Mouse (Mus musculus) hindbrain, embryonic 11.5 days (tissue): Measurements from ENCODE around the gene Zbtb16. TPM values are rescaled to one million over a fixed set of nuclear protein-coding genes. Genes with fewer than 3 reads are reported as not detected.

ENCODE experiments used
- ATAC-seq: fragments of 200-750 bp; cut with Nextera tagmentation; 2 replicates; pipeline ENCODE4 v1.8.0; 2017; ENCODE audit warnings: mild to moderate bottlenecking, moderate TSS enrichment, moderate library complexity; ENCODE audit not compliant: low FRiP score
- DNase-seq: peaks from one replicate; pipeline ENCODE4 v3.0.0-alpha.2; 2015; ENCODE audit warnings: low spot score
- H3K27ac ChIP-seq: fragments of 300-500 bp; sonication (generic); 2 replicates; pipeline ENCODE4 v1.5.1; 2014; ENCODE audit warnings: mild to moderate bottlenecking, low read depth, low read length
- H3K27me3 ChIP-seq: fragments of 300-500 bp; sonication (generic); 2 replicates; pipeline ENCODE4 v1.6.1; 2014; ENCODE audit warnings: mild to moderate bottlenecking, low read length, moderate library complexity, mixed read lengths; ENCODE audit not compliant: control insufficient read depth, insufficient read depth
- H3K36me3 ChIP-seq: fragments of 300-500 bp; sonication (generic); 2 replicates; pipeline ENCODE4 v1.6.1; 2014; ENCODE audit warnings: mild to moderate bottlenecking, low read length, moderate library complexity, mixed read lengths; ENCODE audit not compliant: control insufficient read depth, insufficient read depth
- H3K4me1 ChIP-seq: fragments of 300-500 bp; sonication (generic); replicated peaks from 2 replicates; pipeline ENCODE4 v1.6.1; 2014; ENCODE audit warnings: low read length, mixed read lengths; ENCODE audit not compliant: control insufficient read depth, insufficient read depth
- H3K4me2 ChIP-seq: fragments of 300-500 bp; sonication (generic); replicated peaks from 2 replicates; pipeline ENCODE4 v1.6.1; 2014; ENCODE audit warnings: mild to moderate bottlenecking, low read depth, low read length
- H3K4me3 ChIP-seq: fragments of 300-500 bp; sonication (generic); 2 replicates; pipeline ENCODE4 v1.5.1; 2014; ENCODE audit warnings: low read depth, low read length
- H3K9ac ChIP-seq: fragments of 300-500 bp; sonication (generic); 2 replicates; pipeline ENCODE4 v1.6.1; 2014; ENCODE audit warnings: low read depth, low read length
- H3K9me3 ChIP-seq: fragments of 300-500 bp; sonication (generic); 2 replicates; pipeline ENCODE4 v1.6.1; 2016; ENCODE audit warnings: low read length; ENCODE audit not compliant: control insufficient read depth
- WGBS: fragments of 180-500 bp; shearing (Covaris S2); extraction: QIAGEN DNeasy Blood & Tissue Kit; methylation state at CpG from one replicate; pipeline ENCODE4 v1.1.7; 2014; 5-methylcytosine and 5-hydroxymethylcytosine counted together
- polyA plus RNA-seq: library from polyadenylated mRNA; unstranded; fragments of >200 nt; fragmentation: Nextera tagmentation; extraction: Ambion mirVana; gene quantifications from 2 replicates; pipeline ENCODE4 v1.2.1, GENCODE M21; 2014

Gene Zbtb16
- 8.4 and 10.6 TPM in 2 replicates for polyA plus RNA-seq

DNA sequence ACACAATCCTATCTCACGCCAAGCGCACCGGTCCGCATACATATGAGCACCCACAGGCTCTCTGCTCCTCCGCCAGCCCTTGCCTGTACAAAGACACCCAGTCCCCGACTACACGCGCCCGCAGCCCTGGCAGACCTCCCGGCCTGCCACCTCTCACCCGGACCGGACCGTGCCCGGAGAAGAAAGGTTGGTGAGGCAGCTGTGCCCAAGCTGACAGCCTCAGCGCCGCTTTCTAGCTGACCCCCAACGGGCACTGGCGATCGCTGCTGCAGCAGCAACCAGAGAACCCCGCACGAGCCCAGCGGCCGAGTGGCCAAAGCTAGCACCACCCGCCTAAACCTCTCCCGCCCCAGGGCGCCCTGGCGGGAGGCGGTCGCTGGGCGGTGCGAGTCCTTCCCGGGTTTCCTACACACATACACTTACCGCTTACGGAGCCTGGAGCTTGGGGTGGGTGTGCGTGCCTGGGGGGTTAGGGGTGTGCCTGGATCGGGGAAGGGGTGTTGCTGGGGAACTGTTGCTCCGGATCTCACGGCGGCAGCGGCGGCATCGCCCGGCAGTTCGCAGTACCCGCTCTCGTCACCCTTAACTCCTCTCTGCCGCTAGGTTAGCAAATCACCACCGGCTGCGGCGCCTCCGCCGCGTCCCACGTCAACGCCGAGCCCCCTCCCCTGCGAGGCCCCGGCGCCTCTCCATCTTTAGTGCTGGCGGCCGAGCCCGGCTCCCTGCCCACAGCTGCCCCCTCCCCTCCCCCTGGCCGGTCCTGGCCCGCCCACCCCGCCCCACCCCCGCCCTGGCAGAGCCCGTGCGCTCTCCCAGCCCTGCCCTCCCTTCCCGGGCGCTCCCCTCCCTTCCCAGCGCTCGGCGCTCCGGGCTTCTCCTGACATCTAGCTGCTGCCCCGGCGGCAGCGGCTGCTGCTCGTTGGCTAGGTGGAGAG is at the start of gene Zbtb16:
Gene Zbtb16 (minus strand): TSS at position 592 of the 935 bp plus-strand sequence.
- ATAC-seq (peak; percentile 90), DNase-seq (peak; percentile 89)
- peak within 1 kb of the TSS; percentile 96 for H3K4me2 ChIP-seq
- H3K4me1 ChIP-seq, result peaks cover 10% of the 10 kb centered on the region; the same call in 1 of the 2 replicates
- H3K9me3 ChIP-seq, result no peaks in the 10 kb centered on the region
- H3K27ac ChIP-seq, result peak within 1 kb of the TSS; percentile 82
- H3K9ac ChIP-seq, result peak within 1 kb of the TSS; percentile 77
- WGBS, result under 1% methylated on average over 56 of the region's 78 CpGs
- H3K36me3 ChIP-seq, result peaks cover 4% of the 10 kb centered on the region
- no peaks in the 10 kb centered on the region for H3K27me3 ChIP-seq
- H3K4me3 ChIP-seq, result peak within 1 kb of the TSS; percentile 84

DNA sequence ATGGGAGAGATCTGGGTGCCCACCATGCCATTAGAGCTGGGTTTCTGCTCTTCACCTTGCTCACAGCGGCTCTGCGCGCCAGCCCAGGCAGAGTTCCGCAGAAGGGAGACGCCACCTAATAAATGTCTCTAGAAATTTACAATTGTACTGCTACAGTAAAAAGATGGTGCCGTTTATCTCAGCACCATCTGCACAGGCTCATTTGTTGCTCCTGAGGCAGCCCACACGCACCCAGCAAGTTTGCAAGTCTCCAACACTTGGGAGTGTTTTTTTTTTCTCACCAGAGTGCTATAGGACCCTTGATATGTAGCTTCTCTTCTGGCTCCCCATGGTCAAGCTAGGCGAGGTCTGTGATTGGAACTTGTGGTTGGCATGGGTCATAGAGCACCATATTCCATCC is 36.9 kb upstream of the Zbtb16 start:
- no peak overlapping the region for H3K4me3 ChIP-seq
- no peaks in the 10 kb centered on the region for H3K27me3 ChIP-seq
- no peaks in the 10 kb centered on the region for H3K36me3 ChIP-seq
- H3K9me3 ChIP-seq, result no peaks in the 10 kb centered on the region
- H3K27ac ChIP-seq, result no peak overlapping the region
- 94% methylated on average over 8 of the region's 8 CpGs for WGBS
- ATAC-seq, result no peak
- no peak overlapping the region for H3K9ac ChIP-seq
- H3K4me1 ChIP-seq, result no peaks in the 10 kb centered on the region
- DNase-seq, result no peak
- no peak overlapping the region for H3K4me2 ChIP-seq

DNA sequence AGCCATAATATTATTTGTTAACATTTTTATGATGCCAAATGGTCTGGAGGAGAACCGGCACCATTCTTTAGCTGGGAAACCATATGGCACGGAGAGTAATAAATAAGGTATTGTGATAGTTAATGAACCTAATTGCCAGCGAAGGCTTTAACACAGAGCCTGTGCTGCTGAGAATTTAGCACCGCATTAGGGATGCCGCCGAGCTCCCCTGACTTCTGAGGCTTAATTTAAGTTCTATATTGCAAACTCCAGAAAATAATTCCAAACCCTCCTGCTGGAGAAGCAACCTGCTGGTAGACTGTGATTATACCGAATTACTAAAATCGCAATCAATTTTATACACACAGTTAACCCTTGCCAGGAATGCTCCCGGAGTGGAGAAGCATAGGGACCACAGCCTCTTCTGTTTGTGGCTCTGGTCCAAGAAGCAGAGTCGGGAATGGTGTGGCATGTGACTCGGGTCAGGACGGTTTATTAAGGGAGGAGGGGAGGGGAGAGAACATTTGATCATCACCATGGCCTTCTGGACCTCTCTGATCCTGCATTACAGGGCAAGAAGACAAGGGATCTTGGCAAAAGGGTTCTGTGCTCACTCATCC is 30.6 kb upstream of the Zbtb16 start:
- H3K4me2 ChIP-seq, result no peak overlapping the region
- ATAC-seq (no peak), DNase-seq (no peak)
- H3K27me3 ChIP-seq, result no peaks in the 10 kb centered on the region
- H3K27ac ChIP-seq, result no peak overlapping the region
- no peaks in the 10 kb centered on the region; the same call in 1 of the 2 replicates for H3K4me1 ChIP-seq
- no peaks in the 10 kb centered on the region for H3K9me3 ChIP-seq
- no peak overlapping the region for H3K9ac ChIP-seq
- no peak overlapping the region for H3K4me3 ChIP-seq
- 78% methylated on average over 12 of the region's 12 CpGs for WGBS
- H3K36me3 ChIP-seq, result no peaks in the 10 kb centered on the region

DNA sequence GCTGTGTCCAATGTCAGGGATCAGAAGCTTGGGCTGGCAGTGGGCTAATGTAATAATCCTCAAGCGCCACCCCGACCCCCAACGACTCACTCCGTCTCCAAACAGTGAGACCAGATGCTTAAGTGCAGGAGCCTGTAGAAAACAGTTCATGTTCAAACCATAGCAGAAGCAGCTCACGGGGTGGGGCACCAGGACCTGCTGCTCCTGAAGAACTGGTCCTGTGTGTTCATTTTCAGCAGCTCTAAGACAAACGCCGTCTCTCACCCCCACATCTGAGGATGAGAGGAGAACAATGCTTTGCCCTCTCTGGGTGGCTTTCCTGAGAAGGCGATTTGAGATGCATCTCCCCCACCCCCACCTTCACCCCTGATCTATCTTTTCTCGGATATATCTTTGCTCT is 29.2 kb upstream of the Zbtb16 start:
- ATAC-seq (no peak), DNase-seq (no peak)
- Histone ChIP-seq H3K9ac (no peak overlapping the region), H3K4me3 (no peak overlapping the region), H3K27me3 (no peaks in the 10 kb centered on the region), H3K4me1 (peaks cover under 1% of the 10 kb centered on the region; the same call in 1 of the 2 replicates), H3K27ac (no peak overlapping the region), H3K36me3 (no peaks in the 10 kb centered on the region), H3K9me3 (no peaks in the 10 kb centered on the region), H3K4me2 (no peak overlapping the region)
- 59% methylated on average over 9 of the region's 9 CpGs for WGBS

DNA sequence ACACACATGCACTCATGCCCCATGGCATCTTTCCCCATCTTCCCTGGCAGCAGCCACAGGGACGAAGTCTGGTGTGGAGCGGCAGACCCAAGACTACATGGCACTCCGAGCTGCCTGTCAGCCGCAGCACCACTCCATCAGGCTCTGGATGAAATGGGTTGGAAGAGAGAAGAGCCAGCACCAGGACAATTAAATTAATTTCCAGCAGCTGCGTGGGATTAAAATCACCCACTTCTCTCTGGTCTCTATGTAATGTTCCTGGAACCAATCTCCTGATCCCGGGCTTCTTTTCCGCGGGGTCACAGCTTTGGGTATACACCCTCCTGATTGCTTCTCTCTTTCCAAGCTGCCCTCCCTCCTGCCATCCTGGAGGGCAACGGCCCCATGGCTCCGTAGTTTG is 25.5 kb upstream of the Zbtb16 start:
- Histone ChIP-seq H3K4me1 (peaks cover 2% of the 10 kb centered on the region; the same call in 1 of the 2 replicates), H3K27ac (no peak overlapping the region), H3K36me3 (no peaks in the 10 kb centered on the region), H3K9ac (no peak overlapping the region), H3K4me2 (no peak overlapping the region), H3K4me3 (no peak overlapping the region), H3K9me3 (no peaks in the 10 kb centered on the region), H3K27me3 (no peaks in the 10 kb centered on the region)
- WGBS, result 88% methylated on average over 10 of the region's 10 CpGs
- DNase-seq (no peak), ATAC-seq (no peak)

DNA sequence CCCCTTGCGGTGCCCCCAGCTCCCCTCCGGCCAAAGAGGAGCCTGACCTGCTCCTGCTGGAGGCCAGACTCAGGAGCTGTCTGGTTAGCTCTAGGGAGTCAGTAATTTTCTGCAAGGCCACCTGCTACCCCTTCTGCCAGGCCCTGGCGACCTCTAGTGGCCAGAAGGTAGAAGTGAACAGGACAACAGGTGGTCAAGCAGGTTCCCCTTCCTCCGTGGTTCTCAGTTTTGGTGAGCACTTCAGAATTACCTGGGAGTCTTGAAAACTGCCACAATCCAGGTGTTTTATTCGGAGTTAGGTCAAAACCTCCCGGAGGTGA is 24.5 kb upstream of the Zbtb16 start:
- H3K9me3 ChIP-seq, result no peaks in the 10 kb centered on the region
- H3K27ac ChIP-seq, result no peak overlapping the region
- H3K4me3 ChIP-seq, result no peak overlapping the region
- H3K9ac ChIP-seq, result no peak overlapping the region
- H3K4me2 ChIP-seq, result no peak overlapping the region
- H3K27me3 ChIP-seq, result no peaks in the 10 kb centered on the region
- peaks cover 2% of the 10 kb centered on the region; the same call in 1 of the 2 replicates for H3K4me1 ChIP-seq
- ATAC-seq, result peak; percentile 65
- peak; percentile 82 for DNase-seq
- 6% methylated on average over 6 of the region's 6 CpGs for WGBS
- no peaks in the 10 kb centered on the region for H3K36me3 ChIP-seq

DNA sequence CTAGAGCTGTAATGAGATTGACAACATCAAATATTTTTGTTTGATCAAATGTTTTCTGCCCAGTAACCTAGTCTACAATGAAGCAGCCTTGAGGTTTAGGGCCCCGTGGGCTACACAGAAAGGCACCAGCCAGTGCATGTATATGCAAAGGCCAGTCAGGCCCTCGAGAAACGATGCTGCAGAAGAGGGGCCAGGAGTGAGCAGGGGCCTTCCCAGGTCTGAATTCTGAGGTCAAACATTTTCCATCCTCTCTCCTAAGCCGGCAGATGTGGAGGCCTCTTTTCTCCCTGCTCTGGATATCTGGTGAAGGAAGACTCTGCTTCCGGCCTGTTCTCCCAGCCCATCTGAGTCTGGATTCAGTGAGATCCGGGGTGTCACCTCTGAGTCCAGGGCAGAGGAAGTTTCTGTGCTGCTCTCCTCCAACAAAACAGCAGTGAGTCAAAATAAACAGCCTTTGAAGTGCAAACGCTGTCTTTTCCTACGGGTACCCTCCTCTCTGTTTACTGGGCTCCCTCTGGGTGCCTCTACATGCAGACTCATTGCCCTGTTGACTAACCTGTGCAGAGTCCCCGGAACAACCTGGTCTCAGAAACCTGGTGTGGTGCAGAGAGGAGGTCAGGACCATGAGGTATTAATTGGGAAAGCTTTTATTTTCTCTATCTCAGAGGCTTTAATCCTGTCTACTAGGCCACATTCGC is 24.0 kb upstream of the Zbtb16 start:
- Histone ChIP-seq H3K4me2 (no peak overlapping the region), H3K4me1 (peaks cover 2% of the 10 kb centered on the region; the same call in 1 of the 2 replicates), H3K4me3 (no peak overlapping the region), H3K9me3 (no peaks in the 10 kb centered on the region), H3K9ac (0 out of 2 replicates have a peak overlapping the region, but pooled peaks have one; percentile 11), H3K27ac (no peak overlapping the region), H3K27me3 (no peaks in the 10 kb centered on the region), H3K36me3 (no peaks in the 10 kb centered on the region)
- ATAC-seq (no peak), DNase-seq (no peak)
- WGBS, result 20% methylated on average over 10 of the region's 10 CpGs

DNA sequence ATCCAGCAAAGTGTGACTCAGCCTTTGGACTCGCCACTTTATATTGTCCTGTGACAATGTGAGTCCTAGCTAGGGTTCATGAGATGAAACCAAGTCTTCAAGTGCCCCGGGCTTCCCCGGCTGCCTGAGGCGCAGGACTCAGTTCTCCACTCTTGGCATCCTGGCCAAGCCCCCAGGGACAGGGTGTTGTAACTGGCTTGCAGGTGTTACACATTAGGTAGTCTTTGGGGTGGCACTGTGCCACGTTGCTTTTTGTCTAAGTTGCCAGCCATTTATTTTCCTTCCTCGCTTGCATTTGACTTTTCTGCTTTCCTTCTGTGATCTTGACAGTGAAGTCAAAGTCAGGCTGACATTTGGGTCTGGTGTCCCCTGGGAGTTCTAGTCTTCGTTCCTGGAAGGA is 21.9 kb upstream of the Zbtb16 start:
- H3K4me3 ChIP-seq, result no peak overlapping the region
- 83% methylated on average over 7 of the region's 7 CpGs for WGBS
- H3K4me2 ChIP-seq, result no peak overlapping the region
- H3K9me3 ChIP-seq, result no peaks in the 10 kb centered on the region
- H3K4me1 ChIP-seq, result peaks cover 2% of the 10 kb centered on the region; the same call in 1 of the 2 replicates
- no peak overlapping the region for H3K9ac ChIP-seq
- no peak for ATAC-seq
- H3K27ac ChIP-seq, result no peak overlapping the region
- no peak for DNase-seq
- H3K36me3 ChIP-seq, result no peaks in the 10 kb centered on the region
- no peaks in the 10 kb centered on the region for H3K27me3 ChIP-seq
